Mouse (Mus musculus) skeletal muscle tissue, adult 2 months (tissue): ENCODE data around the gene Trp53bp2.

Experiments
- DNase-seq: peaks from one replicate; pipeline ENCODE4 v3.0.0-alpha.2; 2012; ENCODE audit warnings: low read depth, low spot score

The Trp53bp2 gene

GRCm38 (mm10) chr1:182408684-182409327, at the start of gene Trp53bp2:
Trp53bp2 (plus strand) TSS chr1:182409172.
- DNase-seq, result peak; percentile 98

- DNase-seq, result no peak
Observed at GRCm38 (mm10) chr1:182362703-182363102, 46.3 kb upstream of the Trp53bp2 start.

- DNase-seq, result no peak
Observed at GRCm38 (mm10) chr1:182363683-182364404, 45.1 kb upstream of the Trp53bp2 start.

- no peak for DNase-seq
Observed at GRCm38 (mm10) chr1:182368309-182368708, 40.7 kb upstream of the Trp53bp2 start.

GRCm38 (mm10) chr1:182368782-182369181, 40.2 kb upstream of the Trp53bp2 start:
- DNase-seq, result no peak

- DNase-seq, result no peak
Observed at GRCm38 (mm10) chr1:182369435-182369834, 39.5 kb upstream of the Trp53bp2 start.

- DNase-seq, result no peak
Observed at GRCm38 (mm10) chr1:182371891-182372290, 37.1 kb upstream of the Trp53bp2 start.

GRCm38 (mm10) chr1:182376221-182376620, 32.8 kb upstream of the Trp53bp2 start:
- DNase-seq, result peak; percentile 41

- no peak for DNase-seq
Observed at GRCm38 (mm10) chr1:182376826-182377225, 32.1 kb upstream of the Trp53bp2 start.

- no peak for DNase-seq
Observed at GRCm38 (mm10) chr1:182377519-182377918, 31.5 kb upstream of the Trp53bp2 start.

- DNase-seq, result no peak
Observed at GRCm38 (mm10) chr1:182378205-182378835, 30.7 kb upstream of the Trp53bp2 start.

GRCm38 (mm10) chr1:182378876-182379275, 30.1 kb upstream of the Trp53bp2 start:
- DNase-seq, result no peak

- no peak for DNase-seq
Observed at GRCm38 (mm10) chr1:182380683-182381082, 28.3 kb upstream of the Trp53bp2 start.

GRCm38 (mm10) chr1:182381327-182381726, 27.6 kb upstream of the Trp53bp2 start:
- no peak for DNase-seq

- DNase-seq, result peak; percentile 69
Observed at GRCm38 (mm10) chr1:182383096-182383495, 25.9 kb upstream of the Trp53bp2 start.

- DNase-seq, result no peak
Observed at GRCm38 (mm10) chr1:182386449-182386848, 22.5 kb upstream of the Trp53bp2 start.

- no peak for DNase-seq
Observed at GRCm38 (mm10) chr1:182388729-182389128, 20.2 kb upstream of the Trp53bp2 start.

- DNase-seq, result no peak
Observed at GRCm38 (mm10) chr1:182398171-182398570, 10.8 kb upstream of the Trp53bp2 start.

GRCm38 (mm10) chr1:182398780-182399179, 10.2 kb upstream of the Trp53bp2 start:
- DNase-seq, result peak; percentile 27

- DNase-seq, result no peak
Observed at GRCm38 (mm10) chr1:182399205-182399604, 9.8 kb upstream of the Trp53bp2 start.

GRCm38 (mm10) chr1:182399908-182400307, 9.1 kb upstream of the Trp53bp2 start:
- no peak for DNase-seq

- DNase-seq, result no peak
Observed at GRCm38 (mm10) chr1:182403076-182403475, 5.9 kb upstream of the Trp53bp2 start.

GRCm38 (mm10) chr1:182406621-182407020, 2.4 kb upstream of the Trp53bp2 start:
- DNase-seq, result no peak
